Mouse (Mus musculus) kidney, embryonic 16.5 days (tissue): ENCODE data around the gene Cox4i2. TPM values are rescaled to one million over a fixed set of nuclear protein-coding genes. Genes with fewer than 3 reads are reported as not detected.
A peak's percentile ranks its signal among the peaks of the same experiment; 100 is the strongest.

ENCODE experiments used
- ATAC-seq: fragments of 200-750 bp; cut with Nextera tagmentation; 2 replicates; pipeline ENCODE4 v1.8.0; 2017; ENCODE audit warnings: moderate TSS enrichment; ENCODE audit not compliant: low FRiP score, low TSS enrichment
- H3K27ac ChIP-seq: fragments of 300-500 bp; sonication (generic); 2 replicates; pipeline ENCODE4 v1.5.1; 2014; ENCODE audit warnings: low read length
- H3K27me3 ChIP-seq: fragments of 300-500 bp; sonication (generic); 2 replicates; pipeline ENCODE4 v1.6.1; 2014; ENCODE audit warnings: low read length, control low read depth, mixed read lengths; ENCODE audit not compliant: insufficient read depth
- H3K36me3 ChIP-seq: fragments of 300-500 bp; sonication (generic); 2 replicates; pipeline ENCODE4 v1.6.1; 2014; ENCODE audit warnings: low read length, control low read depth, mixed read lengths; ENCODE audit not compliant: insufficient read depth
- H3K4me1 ChIP-seq: fragments of 300-500 bp; sonication (generic); 2 replicates; pipeline ENCODE4 v1.6.1; 2014; ENCODE audit warnings: low read length, control low read depth, mixed read lengths; ENCODE audit not compliant: insufficient read depth
- H3K4me2 ChIP-seq: fragments of 300-500 bp; sonication (generic); replicated peaks from 2 replicates; pipeline ENCODE4 v1.6.1; 2014; ENCODE audit warnings: low read depth, low read length
- H3K4me3 ChIP-seq: fragments of 300-500 bp; sonication (generic); 2 replicates; pipeline ENCODE4 v1.5.1; 2014; ENCODE audit warnings: mild to moderate bottlenecking, low read length
- H3K9ac ChIP-seq: fragments of 300-500 bp; sonication (generic); replicated peaks from 2 replicates; pipeline ENCODE4 v1.6.1; 2014; ENCODE audit warnings: low read length
- H3K9me3 ChIP-seq: fragments of 300-500 bp; sonication (generic); 2 replicates; pipeline ENCODE4 v1.6.1; 2016; ENCODE audit warnings: low read length, control low read depth
- WGBS: fragments of 180-500 bp; shearing (Covaris S2); extraction: QIAGEN DNeasy Blood & Tissue Kit; methylation state at CpG from one replicate; pipeline ENCODE4 v1.1.7; 2014; 5-methylcytosine and 5-hydroxymethylcytosine counted together
- polyA plus RNA-seq: library from polyadenylated mRNA; unstranded; fragments of >200 nt; fragmentation: Nextera tagmentation; extraction: Ambion mirVana; gene quantifications from 2 replicates; pipeline ENCODE4 v1.2.1, GENCODE M21; 2015

The Cox4i2 gene
- polyA plus RNA-seq, 1 experiment from 2014 or later = 22.1 TPM

- Histone ChIP-seq H3K4me2 (no peak overlapping the region), H3K27me3 (no peaks in the 10 kb centered on the region), H3K4me3 (no peak overlapping the region), H3K36me3 (no peaks in the 10 kb centered on the region), H3K4me1 (peaks cover 64% of the 10 kb centered on the region), H3K9me3 (no peaks in the 10 kb centered on the region), H3K27ac (peak overlapping the region; percentile 54), H3K9ac (peak overlapping the region; percentile 42)
- peak; percentile 70 for ATAC-seq
- WGBS = 20% methylated on average over 7 of the region's 7 CpGs
These were observed 24.3 kb upstream of the Cox4i2 start for GRCm38 (mm10) chr2:152729636-152730020.

DNA sequence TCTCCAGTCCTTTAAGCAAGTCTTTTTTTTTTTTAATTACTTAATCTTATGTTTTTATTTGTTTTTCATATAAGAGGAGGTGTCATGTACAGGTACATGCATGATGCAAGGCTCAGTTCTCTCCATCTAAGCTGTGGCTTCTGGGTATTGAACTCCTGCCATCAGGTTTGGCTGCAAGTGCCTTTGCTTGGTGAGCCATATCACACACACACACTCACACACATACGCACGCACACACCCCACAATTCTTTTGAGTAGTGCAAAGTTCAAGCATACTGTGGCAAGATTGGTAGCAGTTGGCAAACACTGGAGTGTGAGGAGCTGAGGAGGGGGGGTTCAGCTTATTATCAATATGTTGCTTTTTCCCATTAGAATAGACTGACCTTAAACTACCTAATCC lies 20.8 kb upstream of the Cox4i2 start:
- no peaks in the 10 kb centered on the region for H3K27me3 ChIP-seq
- peaks cover 56% of the 10 kb centered on the region for H3K4me1 ChIP-seq
- no peak for ATAC-seq
- no peaks in the 10 kb centered on the region for H3K36me3 ChIP-seq
- H3K27ac ChIP-seq = 0 out of 2 replicates have a peak overlapping the region, but pooled peaks have one; percentile 24
- H3K9ac ChIP-seq = no peak overlapping the region
- H3K4me2 ChIP-seq = no peak overlapping the region
- H3K9me3 ChIP-seq = no peaks in the 10 kb centered on the region
- 89% methylated on average over 2 of the region's 2 CpGs for WGBS
- H3K4me3 ChIP-seq = no peak overlapping the region

DNA sequence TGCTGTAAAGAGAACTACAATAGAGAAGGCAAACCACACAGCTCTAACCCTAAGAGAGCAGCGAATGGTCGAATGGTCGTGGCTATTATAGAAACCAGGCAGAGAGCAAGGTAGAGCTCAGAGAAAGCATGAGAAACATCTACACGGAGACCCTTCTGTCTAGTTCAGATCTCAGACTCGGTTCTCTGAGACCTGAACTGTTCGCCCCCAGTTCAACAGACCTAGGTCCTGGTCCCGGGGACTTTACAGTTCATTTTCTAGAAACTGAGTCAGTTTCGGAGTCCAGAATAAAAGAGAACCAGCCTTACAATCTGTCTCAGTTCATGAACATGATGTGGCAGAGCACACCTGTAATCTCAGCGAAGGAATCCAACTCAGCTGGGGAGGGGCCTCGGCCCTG lies 19.5 kb upstream of the Cox4i2 start:
- H3K4me2 ChIP-seq = peak overlapping the region; percentile 62
- peaks cover 50% of the 10 kb centered on the region for H3K4me1 ChIP-seq
- no peaks in the 10 kb centered on the region for H3K27me3 ChIP-seq
- H3K27ac ChIP-seq = peak overlapping the region; percentile 99
- H3K4me3 ChIP-seq = peak overlapping the region; percentile 84
- ATAC-seq = no peak
- H3K9me3 ChIP-seq = no peaks in the 10 kb centered on the region
- H3K9ac ChIP-seq = peak overlapping the region; percentile 64
- no peaks in the 10 kb centered on the region for H3K36me3 ChIP-seq
- WGBS = 9% methylated on average over 10 of the region's 10 CpGs

GRCm38 (mm10) chr2:152734984-152735383 lies 19.0 kb upstream of the Cox4i2 start:
- H3K9ac ChIP-seq = peak overlapping the region; percentile 70
- H3K36me3 ChIP-seq = no peaks in the 10 kb centered on the region
- H3K4me3 ChIP-seq = peak overlapping the region; percentile 84
- no peaks in the 10 kb centered on the region for H3K9me3 ChIP-seq
- peak; percentile 84 for ATAC-seq
- no peaks in the 10 kb centered on the region for H3K27me3 ChIP-seq
- H3K4me2 ChIP-seq = peak overlapping the region; percentile 62
- WGBS = under 1% methylated on average over 28 of the region's 28 CpGs
- peak overlapping the region; percentile 99 for H3K27ac ChIP-seq
- H3K4me1 ChIP-seq = peaks cover 50% of the 10 kb centered on the region

- H3K27ac ChIP-seq = peak within 1 kb of the TSS; percentile 99
- H3K9me3 ChIP-seq = no peaks in the 10 kb centered on the region
- peak within 1 kb of the TSS; percentile 96 for H3K9ac ChIP-seq
- 0% methylated on average over 28 of the region's 28 CpGs for WGBS
- peak within 1 kb of the TSS; percentile 62 for H3K4me2 ChIP-seq
- H3K4me3 ChIP-seq = peak within 1 kb of the TSS; percentile 84
- peaks cover 58% of the 10 kb centered on the region for H3K4me1 ChIP-seq
- H3K36me3 ChIP-seq = no peaks in the 10 kb centered on the region
- ATAC-seq = peak; percentile 73
- H3K27me3 ChIP-seq = no peaks in the 10 kb centered on the region
These were observed 17.8 kb upstream of the Cox4i2 start, which contains the start of gene Id1 for GRCm38 (mm10) chr2:152736090-152736601. Gene Id1, plus strand, starts transcription at chr2:152736251.

GRCm38 (mm10) chr2:152736748-152737147 lies 17.2 kb upstream of the Cox4i2 start:
- peak overlapping the region; percentile 84 for H3K4me3 ChIP-seq
- under 1% methylated on average over 22 of the region's 22 CpGs for WGBS

GRCm38 (mm10) chr2:152737306-152738221 lies 16.4 kb upstream of the Cox4i2 start:
- Histone ChIP-seq H3K27ac (peak overlapping the region; percentile 93), H3K9ac (peak overlapping the region; percentile 96), H3K4me3 (peak overlapping the region; percentile 84), H3K4me1 (peaks cover 71% of the 10 kb centered on the region), H3K4me2 (peak overlapping the region; percentile 62), H3K9me3 (no peaks in the 10 kb centered on the region), H3K27me3 (no peaks in the 10 kb centered on the region), H3K36me3 (no peaks in the 10 kb centered on the region)
- 5% methylated on average over 10 of the region's 10 CpGs for WGBS
- no peak for ATAC-seq

More at GRCm38 (mm10) chr2:152736748-152737147, 17.2 kb upstream of the Cox4i2 start:
- Histone ChIP-seq H3K27ac (peak overlapping the region; percentile 93), H3K9me3 (no peaks in the 10 kb centered on the region), H3K9ac (peak overlapping the region; percentile 96), H3K4me1 (peaks cover 64% of the 10 kb centered on the region), H3K27me3 (no peaks in the 10 kb centered on the region), H3K36me3 (no peaks in the 10 kb centered on the region), H3K4me2 (peak overlapping the region; percentile 62)
- ATAC-seq = no peak

DNA sequence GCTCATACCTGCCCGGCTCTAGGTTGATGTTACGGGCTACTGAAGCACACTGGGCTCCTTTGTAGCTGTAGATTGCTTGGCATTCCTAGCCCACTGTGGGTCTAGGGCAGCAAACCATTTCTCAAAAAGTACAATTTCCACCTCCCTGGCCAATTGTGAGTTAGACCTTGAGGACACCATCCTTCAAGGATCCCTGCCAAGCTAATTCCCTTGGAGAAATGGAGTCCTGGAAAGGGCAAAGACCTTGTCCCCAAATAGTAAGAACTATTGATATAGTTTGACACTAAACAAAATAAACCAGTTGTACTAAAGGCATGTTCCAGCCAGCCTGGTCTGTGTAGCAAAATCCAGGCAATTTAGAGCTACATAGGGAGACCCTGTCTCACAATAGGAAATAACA lies 15.6 kb upstream of the Cox4i2 start:
- H3K9me3 ChIP-seq = no peaks in the 10 kb centered on the region
- H3K4me2 ChIP-seq = peak overlapping the region; percentile 62
- no peaks in the 10 kb centered on the region for H3K27me3 ChIP-seq
- 42% methylated on average over 2 of the region's 2 CpGs for WGBS
- H3K27ac ChIP-seq = peak overlapping the region; percentile 93
- peak overlapping the region; percentile 96 for H3K9ac ChIP-seq
- no peaks in the 10 kb centered on the region for H3K36me3 ChIP-seq
- peak overlapping the region; percentile 84 for H3K4me3 ChIP-seq
- peaks cover 69% of the 10 kb centered on the region for H3K4me1 ChIP-seq
- no peak for ATAC-seq

- Histone ChIP-seq H3K9me3 (no peaks in the 10 kb centered on the region), H3K27me3 (no peaks in the 10 kb centered on the region), H3K27ac (peak overlapping the region; percentile 93), H3K9ac (peak overlapping the region; percentile 96), H3K4me1 (peaks cover 60% of the 10 kb centered on the region), H3K4me2 (peak overlapping the region; percentile 62), H3K36me3 (no peaks in the 10 kb centered on the region), H3K4me3 (peak overlapping the region; percentile 84)
- ATAC-seq = peak; percentile 78
- WGBS = under 1% methylated on average over 29 of the region's 36 CpGs
These were observed 14.7 kb upstream of the Cox4i2 start for GRCm38 (mm10) chr2:152739031-152739841.
